Mouse (Mus musculus) leukemia stem cell, adult 10-12 weeks (primary cell): ENCODE data around the gene Kcnip2. TPM values are rescaled to one million over a fixed set of nuclear protein-coding genes. Genes with fewer than 3 reads are reported as not detected.

Experiments used
- polyA plus RNA-seq: library from polyadenylated mRNA; stranded (reverse); fragments of >175 nt; gene quantifications from 2 replicates; pipeline ENCODE4 v1.2.3, GENCODE M21; 2012; ENCODE audit warnings: low replicate concordance

The Kcnip2 gene
- 0.06 and 0.09 TPM in 2 replicates for polyA plus RNA-seq

DNA sequence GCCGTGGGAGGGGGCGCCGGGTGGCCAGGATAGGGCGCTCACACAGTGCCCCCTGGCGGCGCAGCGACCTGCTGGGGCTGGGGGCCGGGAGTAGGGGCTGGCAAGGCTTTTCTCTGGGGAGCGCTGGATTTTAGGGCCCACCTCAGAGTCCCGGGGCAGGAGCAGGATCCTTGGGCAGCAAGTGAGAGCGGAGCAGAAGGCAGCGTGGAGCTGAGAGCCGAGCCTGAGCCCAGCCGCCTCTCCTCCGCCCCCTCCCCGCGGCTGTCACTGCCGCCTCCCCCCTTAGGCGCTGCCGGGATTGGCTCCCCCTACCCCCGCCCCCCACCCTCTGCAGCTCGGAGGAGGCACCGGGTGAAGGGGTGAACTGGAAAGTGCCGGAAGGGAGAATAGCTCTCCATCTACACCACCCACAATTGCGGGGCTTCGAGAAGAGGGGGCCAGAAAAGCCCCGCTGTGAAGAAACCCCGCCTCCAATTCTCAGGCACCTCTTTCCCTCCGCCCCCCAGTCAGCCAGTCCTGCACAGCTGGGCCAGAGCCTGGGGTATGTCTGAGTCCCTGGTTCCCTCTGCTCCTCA, at the start of gene Kcnip2:
Gene Kcnip2, minus strand, starts transcription at position 231 of the 575 bp plus-strand sequence.

DNA sequence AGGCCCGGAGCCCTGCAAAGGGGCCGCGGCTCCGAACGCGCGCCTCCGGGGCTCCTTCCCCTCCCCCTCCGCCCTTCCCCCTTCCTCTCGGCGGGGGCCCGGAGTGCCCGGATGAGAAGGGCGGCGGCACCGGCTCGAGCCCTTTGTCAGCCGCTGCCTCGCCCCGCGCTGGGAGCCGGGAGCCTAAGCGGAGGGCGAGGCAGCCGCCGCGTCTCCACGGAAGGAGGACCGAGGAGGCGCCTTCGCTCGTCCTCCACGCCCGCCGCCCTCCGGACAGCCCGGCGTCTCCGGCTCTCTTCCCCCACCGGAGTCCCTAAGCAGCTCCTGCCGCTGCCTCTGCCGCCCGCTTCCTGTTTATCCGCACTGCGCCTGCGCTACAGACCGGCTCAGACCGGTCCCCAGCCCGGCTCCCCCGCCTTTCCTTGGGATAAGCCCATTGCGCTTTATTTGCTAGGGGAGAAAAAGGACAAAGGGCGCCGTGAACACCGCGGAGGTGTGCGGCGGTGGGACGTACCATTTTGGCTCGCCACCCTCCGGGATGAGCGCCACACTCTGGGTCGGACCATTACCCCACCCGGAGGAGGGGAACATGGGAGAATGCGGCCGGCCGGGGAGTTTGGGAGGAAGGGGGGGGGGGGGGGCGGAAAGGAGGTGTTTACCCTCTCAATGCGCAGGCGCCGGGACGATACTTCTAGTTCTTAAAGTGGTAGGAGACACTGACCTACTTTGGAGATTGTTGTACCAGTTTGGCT, 32.5 kb downstream of the Kcnip2 start, which contains the start of gene Mgea5:
Gene Mgea5, minus strand, starts transcription at position 657 of the 752 bp plus-strand sequence.

GRCm38 (mm10) chr19:45749243-45750043, 66.4 kb downstream of the Kcnip2 start, which contains the start of gene Npm3:
Gene Npm3 (minus strand): TSS chr19:45749591.

GRCm38 (mm10) chr19:45742218-45742983, 73.5 kb downstream of the Kcnip2 start, which contains the start of gene Fgf8:
Gene Fgf8 (minus strand): TSS chr19:45742915.

Other genes starting within 250 kb of the Kcnip2 start
- gene Fbxw4, start 155.7 kb downstream of the Kcnip2 start, polyA plus RNA-seq: 19.1 and 36.4 TPM in 2 replicates
- not detected in 2 replicates for gene Fgf8, start 73.1 kb downstream of the Kcnip2 start, polyA plus RNA-seq
- 73.4 and 84.6 TPM in 2 replicates for gene Npm3, start 66.5 kb downstream of the Kcnip2 start, polyA plus RNA-seq
- gene Mgea5, start 32.2 kb downstream of the Kcnip2 start, polyA plus RNA-seq: 22.0 and 22.2 TPM in 2 replicates
- gene Armh3, start 182.4 kb upstream of the Kcnip2 start, polyA plus RNA-seq: 0.55 and 2.1 TPM in 2 replicates
- 12.0 TPM in 2 replicates for gene Hps6, start 187.4 kb upstream of the Kcnip2 start, polyA plus RNA-seq
- gene Pprc1, start 228.8 kb upstream of the Kcnip2 start, polyA plus RNA-seq: 18.5 and 72.4 TPM in 2 replicates
- gene Ldb1, start 229.2 kb upstream of the Kcnip2 start, polyA plus RNA-seq: 895 and 1,195 TPM in 2 replicates